Comparison of ENCODE assay signal across 10 mouse cellular contexts in genomic region chr17:87444763-87445162, GRCm38 (mm10). TPM values are rescaled to one million over a fixed set of nuclear protein-coding genes. Genes with fewer than 3 reads are reported as not detected.
DNase-seq lines count a peak whose midpoint lies in the region; ATAC-seq lines count a peak whose summit lies in the region.
"Had no signal": no experiment of that assay in that cellular context is flagged by ENCODE, and none has a peak within 500 bp of the region (broad histone marks: within the 10 kb centered on the region; RNA-seq: fewer than 3 reads in every experiment).

No protein-coding gene starts in this region.

- H3K27me3 ChIP-seq in liver, embryonic 11.5 days (replicated peaks; ENCODE audit: control insufficient read depth, insufficient read depth, low read length) = no peaks in the 10 kb centered on the region
- no peaks in the 10 kb centered on the region for H3K27me3 ChIP-seq in forebrain, embryonic 11.5 days (ENCODE audit: control insufficient read depth, insufficient read depth, low read length)
- H3K27me3 ChIP-seq in limb, embryonic 12.5 days = 0 out of 2 replicates have a peak, but pooled peaks cover 6% of the 10 kb centered on the region
- H3K27me3 ChIP-seq in neural tube, embryonic 14.5 days (ENCODE audit: control insufficient read depth, insufficient read depth, low read length) = no peaks in the 10 kb centered on the region

- 52% methylated on average over 4 of the region's 4 CpGs for WGBS in liver, embryonic 11.5 days
- WGBS in forebrain, embryonic 11.5 days = 53% methylated on average over 4 of the region's 4 CpGs
- 61% methylated on average over 4 of the region's 4 CpGs for WGBS in limb, embryonic 12.5 days
- 43% methylated on average over 4 of the region's 4 CpGs for WGBS in neural tube, embryonic 14.5 days

- no peaks in the 10 kb centered on the region for H3K9me3 ChIP-seq in liver, embryonic 11.5 days (ENCODE audit: control insufficient read depth, low read length)
- no peaks in the 10 kb centered on the region for H3K9me3 ChIP-seq in forebrain, embryonic 11.5 days (ENCODE audit: control insufficient read depth, low read length)
- no peaks in the 10 kb centered on the region for H3K9me3 ChIP-seq in limb, embryonic 12.5 days
- H3K9me3 ChIP-seq in neural tube, embryonic 14.5 days (ENCODE audit: control insufficient read depth, low read length) = no peaks in the 10 kb centered on the region

- DNase-seq in liver, embryonic 11.5 days (ENCODE audit: low spot score) = no peak
- DNase-seq in liver = no peak
- no peak for DNase-seq in forebrain, embryonic 11.5 days (ENCODE audit: low spot score)
- DNase-seq in layer of hippocampus, adult 9-10 months (ENCODE audit: low spot score) = no peak
- DNase-seq in natural killer cell, adult 2 months (ENCODE audit: low spot score in 2 of 2) = no peak
- DNase-seq: cerebellum, postnatal 25 days had no signal

- no peak overlapping the region for H3K9ac ChIP-seq in liver, embryonic 11.5 days (ENCODE audit: low read depth, low read length)
- no peak overlapping the region; the same call in 1 of the 2 replicates for H3K9ac ChIP-seq in forebrain, embryonic 11.5 days (ENCODE audit: low read length)
- no peak overlapping the region for H3K9ac ChIP-seq in limb, embryonic 12.5 days (replicated peaks)
- no peak overlapping the region for H3K9ac ChIP-seq in neural tube, embryonic 14.5 days (replicated peaks; ENCODE audit: low read depth, low read length)

- peak overlapping the region; percentile 37 for H3K4me3 ChIP-seq in liver, embryonic 11.5 days (ENCODE audit: low read depth, low read length)
- H3K4me3 ChIP-seq in forebrain, embryonic 11.5 days (ENCODE audit: low read depth, low read length) = peak overlapping the region; percentile 28
- peak overlapping the region; percentile 22 for H3K4me3 ChIP-seq in limb, embryonic 12.5 days (replicated peaks)
- H3K4me3 ChIP-seq in neural tube, embryonic 14.5 days (ENCODE audit: low read depth, low read length) = peak overlapping the region; percentile 96

- peak overlapping the region; percentile 68 for H3K4me2 ChIP-seq in liver, embryonic 11.5 days
- H3K4me2 ChIP-seq in forebrain, embryonic 11.5 days (ENCODE audit: low read depth, low read length, severe bottlenecking) = peak overlapping the region; percentile 58
- H3K4me2 ChIP-seq in limb, embryonic 12.5 days = peak overlapping the region; percentile 78
- peak overlapping the region; percentile 91 for H3K4me2 ChIP-seq in neural tube, embryonic 14.5 days (ENCODE audit: low read depth, low read length)

- no peak for ATAC-seq in liver, embryonic 11.5 days (replicated peaks; ENCODE audit: low FRiP score)
- no peak for ATAC-seq in forebrain, embryonic 11.5 days (replicated peaks; ENCODE audit: low FRiP score)
- ATAC-seq in limb, embryonic 12.5 days (ENCODE audit: insufficient number of reproducible peaks, insufficient read depth, low FRiP score, low TSS enrichment, low read depth) = no peak
- no peak for ATAC-seq in neural tube, embryonic 14.5 days (ENCODE audit: low read depth)

- H3K4me1 ChIP-seq in liver, embryonic 11.5 days (replicated peaks; ENCODE audit: control insufficient read depth, insufficient read depth, low read length) = peaks cover 33% of the 10 kb centered on the region
- H3K4me1 ChIP-seq in forebrain, embryonic 11.5 days (replicated peaks; ENCODE audit: control insufficient read depth, insufficient read depth, low read length) = peaks cover 16% of the 10 kb centered on the region
- H3K4me1 ChIP-seq in limb, embryonic 12.5 days (replicated peaks) = peaks cover 33% of the 10 kb centered on the region
- peaks cover 38% of the 10 kb centered on the region for H3K4me1 ChIP-seq in neural tube, embryonic 14.5 days (ENCODE audit: control insufficient read depth, insufficient read depth, low read length)

- H3K27ac ChIP-seq in liver, embryonic 11.5 days (ENCODE audit: low read depth, low read length) = no peak overlapping the region
- H3K27ac ChIP-seq in forebrain, embryonic 11.5 days (ENCODE audit: low read depth, low read length) = no peak overlapping the region
- H3K27ac ChIP-seq in limb, embryonic 12.5 days = no peak overlapping the region
- no peak overlapping the region for H3K27ac ChIP-seq in neural tube, embryonic 14.5 days (ENCODE audit: low read depth, low read length)

- H3K36me3 ChIP-seq in liver, embryonic 11.5 days (ENCODE audit: control insufficient read depth, insufficient read depth, low read length) = peaks cover 2% of the 10 kb centered on the region; the same call in 1 of the 2 replicates
- no peaks in the 10 kb centered on the region for H3K36me3 ChIP-seq in forebrain, embryonic 11.5 days (ENCODE audit: control insufficient read depth, insufficient read depth, low read length)
- H3K36me3 ChIP-seq in limb, embryonic 12.5 days = peaks cover 9% of the 10 kb centered on the region; the same call in 1 of the 2 replicates
- no peaks in the 10 kb centered on the region; the same call in 1 of the 2 replicates for H3K36me3 ChIP-seq in neural tube, embryonic 14.5 days (ENCODE audit: control insufficient read depth, insufficient read depth, low read length)

RNA-seq across cellular contexts. Expression of gene Calm2, which starts 2.0 kb away (rescaled TPM):
- 744 and 764 TPM in 2 replicates for polyA plus RNA-seq in liver, embryonic 11.5 days (2014; fragmentation: Nextera tagmentation; extraction: Ambion mirVana)
- 1,239 and 1,306 TPM in 2 replicates for polyA plus RNA-seq in forebrain, embryonic 11.5 days (2014; fragmentation: Nextera tagmentation; extraction: Ambion mirVana)
- 850 and 865 TPM in 2 replicates for polyA plus RNA-seq in limb, embryonic 12.5 days (2016; fragmentation: Nextera tagmentation; extraction: Ambion mirVana)
- 3,412 and 3,701 TPM in 2 replicates for polyA plus RNA-seq in neural tube, embryonic 14.5 days (2014; fragmentation: Nextera tagmentation; extraction: Ambion mirVana)

RNA-seq across cellular contexts. Expression of gene Stpg4, which starts 17.2 kb away (rescaled TPM):
- polyA plus RNA-seq in liver, embryonic 11.5 days (2014; fragmentation: Nextera tagmentation; extraction: Ambion mirVana) = not detected in 2 replicates
- not detected in 2 replicates for polyA plus RNA-seq in forebrain, embryonic 11.5 days (2014; fragmentation: Nextera tagmentation; extraction: Ambion mirVana)
- not detected in 2 replicates for polyA plus RNA-seq in limb, embryonic 12.5 days (2016; fragmentation: Nextera tagmentation; extraction: Ambion mirVana)
- polyA plus RNA-seq in neural tube, embryonic 14.5 days (2014; fragmentation: Nextera tagmentation; extraction: Ambion mirVana) = not detected in 2 replicates
- polyA plus RNA-seq: large intestine, adult 2 months; small intestine, adult 2 months had no signal

Comparison
In these comparisons a context has a peak if more than half of its experiments do, and no peak if none do; other contexts are left out.
1. H3K4me3 ChIP-seq: peak in every context shown above with its lines; median percentile 96 in neural tube, embryonic 14.5 days; 37 in liver, embryonic 11.5 days; 28 in forebrain, embryonic 11.5 days; 22 in limb, embryonic 12.5 days.